Mouse (Mus musculus): ENCODE results near the gene Setx. TPM values are rescaled to one million over a fixed set of nuclear protein-coding genes. Genes with fewer than 3 reads are reported as not detected.

The Setx gene
- polyA plus RNA-seq, 1 experiment from 2014 or later: 12.8 TPM

GRCm38 (mm10) chr2:29122446-29122845 lies 1.5 kb upstream of the Setx start:
- Histone ChIP-seq H3K4me3 (ENCODE audit: low read depth, low read length) (no peak overlapping the region), H3K9ac (ENCODE audit: low read depth, low read length) (no peak overlapping the region), H3K4me1 (ENCODE audit: control insufficient read depth, insufficient read depth, low read length) (peaks cover 7% of the 10 kb centered on the region), H3K9me3 (replicated peaks; ENCODE audit: control insufficient read depth, low read length) (no peaks in the 10 kb centered on the region), H3K27me3 (ENCODE audit: control insufficient read depth, insufficient read depth, low read length) (no peaks in the 10 kb centered on the region), H3K36me3 (ENCODE audit: control insufficient read depth, insufficient read depth, low read length) (no peaks in the 10 kb centered on the region), H3K27ac (ENCODE audit: low read depth, low read length) (peak overlapping the region; percentile 50), H3K4me2 (no peak overlapping the region)
- ATAC-seq (replicated peaks; ENCODE audit: insufficient number of reproducible peaks, low FRiP score, low TSS enrichment): no peak
- 53% methylated on average over 3 of the region's 3 CpGs for WGBS (ENCODE audit: insufficient replicate concordance)

- ATAC-seq (replicated peaks; ENCODE audit: insufficient number of reproducible peaks, low FRiP score, low TSS enrichment): no peak
- peak overlapping the region; percentile 76 for H3K4me2 ChIP-seq
- H3K4me3 ChIP-seq (ENCODE audit: low read depth, low read length): peak overlapping the region; percentile 77
Observed at GRCm38 (mm10) chr2:29124571-29124935, 572 bp downstream of the Setx start.

DNA sequence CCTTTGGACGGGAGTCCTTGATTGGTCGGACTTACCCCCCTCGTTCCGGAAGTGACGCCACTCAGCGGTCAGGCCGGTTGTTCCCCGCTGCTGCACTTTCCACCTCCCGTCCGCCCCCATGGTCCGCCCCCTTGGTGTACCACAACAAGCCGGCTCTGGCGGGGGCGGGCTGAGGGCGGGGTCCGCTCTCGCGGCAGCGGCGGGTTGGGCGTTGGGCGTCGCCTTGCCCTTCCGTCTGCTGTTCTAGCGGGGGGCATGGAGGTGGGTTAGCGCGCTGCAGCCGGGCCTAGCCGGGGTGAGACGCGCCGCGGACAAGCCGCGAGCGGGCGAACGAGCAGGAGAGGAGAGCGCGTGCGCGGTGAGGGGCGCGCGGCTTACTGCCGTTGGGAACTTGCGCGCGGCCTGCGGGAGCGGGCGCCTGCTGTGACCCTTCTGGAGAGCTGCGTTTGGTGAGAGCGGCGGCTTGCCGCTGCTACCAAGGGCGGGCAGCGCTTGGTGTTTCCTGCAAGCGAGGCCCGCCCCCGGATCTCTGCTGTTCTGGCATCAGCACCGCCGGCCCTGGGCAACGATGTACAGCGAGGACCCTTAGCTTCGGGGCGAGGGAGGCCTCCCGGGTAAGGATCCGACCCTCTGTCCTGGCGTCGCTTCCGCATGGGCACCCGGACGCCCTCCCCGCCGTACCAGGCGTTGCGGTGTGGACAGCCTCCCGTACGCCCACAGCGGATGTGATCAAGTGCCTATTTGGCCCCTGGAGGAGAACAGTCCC lies 1.1 kb downstream of the Setx start:
- WGBS (ENCODE audit: insufficient replicate concordance): under 1% methylated on average over 81 of the region's 81 CpGs
- peak overlapping the region; percentile 76 for H3K4me2 ChIP-seq
- H3K4me3 ChIP-seq (ENCODE audit: low read depth, low read length): peak overlapping the region; percentile 77
- no peaks in the 10 kb centered on the region for H3K9me3 ChIP-seq (replicated peaks; ENCODE audit: control insufficient read depth, low read length)
- H3K36me3 ChIP-seq (ENCODE audit: control insufficient read depth, insufficient read depth, low read length): peaks cover 8% of the 10 kb centered on the region; the same call in 1 of the 2 replicates
- peak overlapping the region; percentile 75 for H3K9ac ChIP-seq (ENCODE audit: low read depth, low read length)
- no peaks in the 10 kb centered on the region for H3K27me3 ChIP-seq (ENCODE audit: control insufficient read depth, insufficient read depth, low read length)
- peak overlapping the region; percentile 87 for H3K27ac ChIP-seq (ENCODE audit: low read depth, low read length)
- H3K4me1 ChIP-seq (ENCODE audit: control insufficient read depth, insufficient read depth, low read length): peaks cover 7% of the 10 kb centered on the region
- peak; percentile 96 for ATAC-seq (replicated peaks; ENCODE audit: insufficient number of reproducible peaks, low FRiP score, low TSS enrichment)

More at GRCm38 (mm10) chr2:29124571-29124935, 572 bp downstream of the Setx start:
- 1% methylated on average over 24 of the region's 24 CpGs for WGBS (ENCODE audit: insufficient replicate concordance)
- peaks cover 7% of the 10 kb centered on the region for H3K4me1 ChIP-seq (ENCODE audit: control insufficient read depth, insufficient read depth, low read length)
- peaks cover 2% of the 10 kb centered on the region; the same call in 1 of the 2 replicates for H3K36me3 ChIP-seq (ENCODE audit: control insufficient read depth, insufficient read depth, low read length)
- peak overlapping the region; percentile 75 for H3K27ac ChIP-seq (ENCODE audit: low read depth, low read length)
- no peaks in the 10 kb centered on the region for H3K9me3 ChIP-seq (replicated peaks; ENCODE audit: control insufficient read depth, low read length)
- H3K9ac ChIP-seq (ENCODE audit: low read depth, low read length): peak overlapping the region; percentile 73
- H3K27me3 ChIP-seq (ENCODE audit: control insufficient read depth, insufficient read depth, low read length): no peaks in the 10 kb centered on the region

DNA sequence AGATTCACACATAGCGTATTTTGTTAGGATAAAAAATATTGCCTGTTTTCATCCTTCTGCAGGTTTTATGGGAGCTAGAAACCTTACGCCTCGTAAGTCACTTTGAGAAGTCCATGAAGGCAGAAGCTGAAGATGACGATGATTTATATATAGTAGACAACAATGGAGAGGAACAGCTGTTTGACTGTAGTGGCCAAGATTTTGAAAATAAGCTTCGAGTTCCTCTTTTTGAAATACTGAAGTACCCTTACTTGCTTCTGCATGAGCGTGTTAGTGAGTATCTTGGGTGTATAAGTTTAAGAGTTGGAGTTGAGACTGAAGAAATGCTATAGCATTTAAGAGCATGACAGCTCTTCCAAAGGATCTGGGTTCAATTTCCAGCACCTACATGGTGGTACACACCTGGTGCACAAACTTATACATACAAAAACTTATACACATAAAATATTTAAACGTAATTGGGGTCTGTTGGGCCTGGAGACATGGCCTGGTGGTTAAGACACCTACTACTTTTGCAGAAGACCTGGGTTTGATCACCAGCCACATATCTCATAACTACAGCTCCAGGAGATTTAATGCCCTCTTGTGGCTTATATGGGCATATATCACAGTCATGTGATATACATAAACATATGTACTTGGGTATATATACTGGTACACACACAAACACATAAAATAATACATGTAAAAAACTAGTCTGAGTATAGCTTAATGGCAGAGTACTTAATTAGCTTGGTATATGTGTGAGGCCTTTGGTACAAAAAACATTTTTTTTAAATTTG lies 6.3 kb downstream of the Setx start:
- H3K4me1 ChIP-seq (ENCODE audit: control insufficient read depth, insufficient read depth, low read length): peaks cover 7% of the 10 kb centered on the region
- no peak for ATAC-seq (replicated peaks; ENCODE audit: insufficient number of reproducible peaks, low FRiP score, low TSS enrichment)
- H3K9ac ChIP-seq (ENCODE audit: low read depth, low read length): no peak overlapping the region
- H3K4me2 ChIP-seq: no peak overlapping the region
- no peak overlapping the region for H3K4me3 ChIP-seq (ENCODE audit: low read depth, low read length)
- peaks cover 21% of the 10 kb centered on the region for H3K36me3 ChIP-seq (ENCODE audit: control insufficient read depth, insufficient read depth, low read length)
- no peak overlapping the region for H3K27ac ChIP-seq (ENCODE audit: low read depth, low read length)
- WGBS (ENCODE audit: insufficient replicate concordance): 94% methylated on average over 7 of the region's 7 CpGs
- no peaks in the 10 kb centered on the region for H3K27me3 ChIP-seq (ENCODE audit: control insufficient read depth, insufficient read depth, low read length)
- no peaks in the 10 kb centered on the region for H3K9me3 ChIP-seq (replicated peaks; ENCODE audit: control insufficient read depth, low read length)

- Histone ChIP-seq H3K9ac (ENCODE audit: low read depth, low read length) (no peak overlapping the region), H3K4me3 (ENCODE audit: low read depth, low read length) (no peak overlapping the region), H3K4me1 (ENCODE audit: control insufficient read depth, insufficient read depth, low read length) (no peaks in the 10 kb centered on the region), H3K27me3 (ENCODE audit: control insufficient read depth, insufficient read depth, low read length) (no peaks in the 10 kb centered on the region), H3K36me3 (ENCODE audit: control insufficient read depth, insufficient read depth, low read length) (peaks cover 21% of the 10 kb centered on the region; the same call in 1 of the 2 replicates), H3K4me2 (no peak overlapping the region), H3K9me3 (replicated peaks; ENCODE audit: control insufficient read depth, low read length) (no peaks in the 10 kb centered on the region), H3K27ac (ENCODE audit: low read depth, low read length) (no peak overlapping the region)
- ATAC-seq (replicated peaks; ENCODE audit: insufficient number of reproducible peaks, low FRiP score, low TSS enrichment): no peak
Observed at GRCm38 (mm10) chr2:29135161-29135560, 11.2 kb downstream of the Setx start.

DNA sequence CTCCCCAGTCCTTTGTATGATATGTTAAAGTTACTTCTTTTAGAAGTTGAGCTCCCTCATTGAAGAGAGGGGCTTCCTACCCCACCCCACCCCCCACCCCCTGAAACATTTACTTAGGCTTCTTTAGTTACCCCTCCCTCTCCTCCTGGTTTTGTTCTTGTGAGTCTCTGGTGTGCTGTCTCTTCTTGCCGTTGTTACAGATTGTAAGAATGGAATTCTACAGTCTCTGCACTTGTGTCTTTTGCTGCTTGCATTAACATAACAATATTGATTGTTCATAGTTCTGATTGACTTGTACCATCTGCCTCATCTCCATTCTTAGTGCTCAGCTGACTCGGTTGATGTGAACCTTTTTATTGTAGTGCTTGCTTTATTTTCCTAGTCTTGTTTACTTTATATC lies 28.0 kb downstream of the Setx start:
- 84% methylated on average over 2 of the region's 2 CpGs for WGBS (ENCODE audit: insufficient replicate concordance)
- H3K4me1 ChIP-seq (ENCODE audit: control insufficient read depth, insufficient read depth, low read length): no peaks in the 10 kb centered on the region
- no peak overlapping the region for H3K4me3 ChIP-seq (ENCODE audit: low read depth, low read length)
- H3K36me3 ChIP-seq (ENCODE audit: control insufficient read depth, insufficient read depth, low read length): peaks cover 13% of the 10 kb centered on the region
- no peaks in the 10 kb centered on the region for H3K27me3 ChIP-seq (ENCODE audit: control insufficient read depth, insufficient read depth, low read length)
- no peak for ATAC-seq (replicated peaks; ENCODE audit: insufficient number of reproducible peaks, low FRiP score, low TSS enrichment)
- H3K27ac ChIP-seq (ENCODE audit: low read depth, low read length): no peak overlapping the region
- no peaks in the 10 kb centered on the region for H3K9me3 ChIP-seq (replicated peaks; ENCODE audit: control insufficient read depth, low read length)
- H3K9ac ChIP-seq (ENCODE audit: low read depth, low read length): no peak overlapping the region
- no peak overlapping the region for H3K4me2 ChIP-seq

- no peak for ATAC-seq (replicated peaks; ENCODE audit: insufficient number of reproducible peaks, low FRiP score, low TSS enrichment)
- Histone ChIP-seq H3K4me3 (ENCODE audit: low read depth, low read length) (no peak overlapping the region), H3K27me3 (ENCODE audit: control insufficient read depth, insufficient read depth, low read length) (no peaks in the 10 kb centered on the region), H3K9ac (ENCODE audit: low read depth, low read length) (no peak overlapping the region), H3K36me3 (ENCODE audit: control insufficient read depth, insufficient read depth, low read length) (peaks cover 23% of the 10 kb centered on the region), H3K9me3 (replicated peaks; ENCODE audit: control insufficient read depth, low read length) (no peaks in the 10 kb centered on the region), H3K4me2 (no peak overlapping the region), H3K27ac (ENCODE audit: low read depth, low read length) (no peak overlapping the region), H3K4me1 (ENCODE audit: control insufficient read depth, insufficient read depth, low read length) (no peaks in the 10 kb centered on the region)
- 90% methylated on average over 5 of the region's 5 CpGs for WGBS (ENCODE audit: insufficient replicate concordance)
Observed at GRCm38 (mm10) chr2:29168067-29168466, 44.1 kb downstream of the Setx start.

GRCm38 (mm10) chr2:29174887-29175286 lies 50.9 kb downstream of the Setx start:
- H3K9me3 ChIP-seq (replicated peaks; ENCODE audit: control insufficient read depth, low read length): no peaks in the 10 kb centered on the region
- ATAC-seq (replicated peaks; ENCODE audit: insufficient number of reproducible peaks, low FRiP score, low TSS enrichment): no peak
- H3K4me1 ChIP-seq (ENCODE audit: control insufficient read depth, insufficient read depth, low read length): no peaks in the 10 kb centered on the region
- no peak overlapping the region for H3K27ac ChIP-seq (ENCODE audit: low read depth, low read length)
- 80% methylated on average over 3 of the region's 3 CpGs for WGBS (ENCODE audit: insufficient replicate concordance)
- no peak overlapping the region for H3K4me2 ChIP-seq
- H3K27me3 ChIP-seq (ENCODE audit: control insufficient read depth, insufficient read depth, low read length): no peaks in the 10 kb centered on the region
- H3K4me3 ChIP-seq (ENCODE audit: low read depth, low read length): no peak overlapping the region
- peaks cover 26% of the 10 kb centered on the region for H3K36me3 ChIP-seq (ENCODE audit: control insufficient read depth, insufficient read depth, low read length)
- H3K9ac ChIP-seq (ENCODE audit: low read depth, low read length): no peak overlapping the region
